Mouse (Mus musculus) MEL (cell line): Measurements from ENCODE around the gene Esd.

Source experiments
- CTCF ChIP-seq, 3 experiments: IDR thresholded peaks in 2 of 3; conservative IDR thresholded peaks in 1 of 3; 2 replicates each; pipeline ENCODE4 v1.5.1; 2011 to 2012; ENCODE audit warnings: low read length in 3 of 3, low read depth in 2 of 3, mild to moderate bottlenecking in 2 of 3, improper control_type of control experiment in 1 of 3, inconsistent platforms in 1 of 3, mixed read lengths in 1 of 3, moderate library complexity in 1 of 3; ENCODE audit not compliant: control insufficient read depth in 1 of 3, insufficient read depth in 1 of 3, poor library complexity in 1 of 3, severe bottlenecking in 1 of 3
- NRF1 ChIP-seq: IDR thresholded peaks from 2 replicates; pipeline ENCODE4 v1.6.1; 2014; ENCODE audit warnings: low read depth, mild to moderate bottlenecking, inconsistent platforms, low read length, improper control_type of control experiment, moderate library complexity; ENCODE audit not compliant: poor library complexity, insufficient read depth, severe bottlenecking
- SMC3 ChIP-seq: IDR thresholded peaks from 2 replicates; pipeline ENCODE4 v1.6.1; 2011; ENCODE audit warnings: low read depth, low read length, improper control_type of control experiment
- TAL1 ChIP-seq: IDR thresholded peaks from 2 replicates; pipeline ENCODE4 v1.6.1; 2012; ENCODE audit warnings: mild to moderate bottlenecking, inconsistent platforms, low read length, moderate library complexity, mixed read lengths

DNA sequence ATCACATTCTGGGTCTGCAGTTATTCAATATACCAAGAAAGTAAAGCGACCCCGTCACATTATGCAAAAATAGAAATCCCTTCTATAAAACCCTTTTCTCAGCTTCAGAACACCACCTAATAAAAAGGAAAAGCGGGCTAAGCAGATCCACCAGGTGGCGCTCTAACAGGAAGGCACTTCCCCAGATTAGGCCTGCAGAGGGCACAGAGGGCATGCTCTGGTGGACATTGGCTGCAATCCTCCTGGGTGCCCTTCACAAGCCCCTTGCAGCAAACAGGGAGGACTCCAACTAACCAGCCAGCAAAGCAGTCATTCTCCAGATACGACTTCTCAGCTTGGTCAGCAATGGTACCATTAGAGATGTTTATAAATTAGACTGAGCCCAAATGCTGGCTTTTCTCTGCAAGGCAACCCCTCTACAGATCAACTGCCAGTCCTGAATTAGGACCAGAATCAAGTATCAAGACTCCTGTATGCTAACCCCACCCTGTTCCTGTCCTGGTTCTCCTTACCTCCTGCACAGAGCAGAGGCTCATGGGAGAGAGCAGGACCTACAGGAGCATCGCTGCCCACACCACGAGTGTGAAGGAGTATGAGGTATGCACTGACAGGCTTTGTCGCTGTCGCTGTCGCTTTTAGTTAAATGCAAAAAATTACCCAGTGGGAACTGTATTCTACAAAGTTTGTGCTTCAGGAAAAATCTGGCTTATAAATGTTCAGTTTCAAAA, 32.3 kb downstream of the Esd start:
- TF ChIP-seq CTCF (IDR thresholded peaks at IDR 0.05 in 2 of 3, conservative IDR thresholded peaks at IDR 0.05 in 1 of 3; ENCODE audit: control insufficient read depth in 1 of 3, insufficient read depth in 1 of 3, low read depth in 2 of 3, low read length in 3 of 3, poor library complexity in 1 of 3, severe bottlenecking in 1 of 3) (peak; percentile 88 to 96 (median 89)), SMC3 (peak; percentile 99), NRF1 (no peak), TAL1 (no peak)
